Mouse (Mus musculus): ENCODE results near the gene Numbl. TPM values are rescaled to one million over a fixed set of nuclear protein-coding genes. Genes with fewer than 3 reads are reported as not detected.

Numbl gene
- not detected for polyA plus RNA-seq (2014; fragmentation: Illumina TruSeq; extraction: RNeasy Lipid Tissue Mini Kit (QIAGEN cat#74804); ENCODE audit: low read depth, low replicate concordance)

GRCm38 (mm10) chr7:27258205-27258899 lies at the start of gene Numbl:
Gene Numbl, plus strand, starts transcription at chr7:27258433.

GRCm38 (mm10) chr7:27228281-27228821 lies 29.9 kb upstream of the Numbl start, which contains the start of gene Itpkc:
Gene Itpkc, minus strand, starts transcription at chr7:27228661.

GRCm38 (mm10) chr7:27232781-27233281 lies 25.4 kb upstream of the Numbl start, which contains the start of gene Coq8b:
Gene Coq8b, plus strand, starts transcription at chr7:27233023.

Other genes with a start within 250 kb of the Numbl start
- gene Cyp2a12, start 229.4 kb upstream of the Numbl start, polyA plus RNA-seq (2014; fragmentation: Illumina TruSeq; extraction: RNeasy Lipid Tissue Mini Kit (QIAGEN cat#74804); ENCODE audit: low read depth, low replicate concordance), result 1,013 TPM
- 346 TPM for gene Cyp2f2, start 138.5 kb upstream of the Numbl start, polyA plus RNA-seq (2014; fragmentation: Illumina TruSeq; extraction: RNeasy Lipid Tissue Mini Kit (QIAGEN cat#74804); ENCODE audit: low read depth, low replicate concordance)
- not detected for gene Cyp2t4, start 104.7 kb upstream of the Numbl start, polyA plus RNA-seq (2014; fragmentation: Illumina TruSeq; extraction: RNeasy Lipid Tissue Mini Kit (QIAGEN cat#74804); ENCODE audit: low read depth, low replicate concordance)
- 5.2 TPM for gene Egln2, start 91.6 kb upstream of the Numbl start, polyA plus RNA-seq (2014; fragmentation: Illumina TruSeq; extraction: RNeasy Lipid Tissue Mini Kit (QIAGEN cat#74804); ENCODE audit: low read depth, low replicate concordance)
- 2.2 TPM for gene Rab4b, start 79.5 kb upstream of the Numbl start, polyA plus RNA-seq (2014; fragmentation: Illumina TruSeq; extraction: RNeasy Lipid Tissue Mini Kit (QIAGEN cat#74804); ENCODE audit: low read depth, low replicate concordance)
- gene Gm21983, start 77.3 kb upstream of the Numbl start, polyA plus RNA-seq (2014; fragmentation: Illumina TruSeq; extraction: RNeasy Lipid Tissue Mini Kit (QIAGEN cat#74804); ENCODE audit: low read depth, low replicate concordance), result not detected
- not detected for gene Mia, start 77.3 kb upstream of the Numbl start, polyA plus RNA-seq (2014; fragmentation: Illumina TruSeq; extraction: RNeasy Lipid Tissue Mini Kit (QIAGEN cat#74804); ENCODE audit: low read depth, low replicate concordance)
- 6.4 TPM for gene BC024978, start 62.7 kb upstream of the Numbl start, polyA plus RNA-seq (2014; fragmentation: Illumina TruSeq; extraction: RNeasy Lipid Tissue Mini Kit (QIAGEN cat#74804); ENCODE audit: low read depth, low replicate concordance)
- gene Snrpa, start 62.2 kb upstream of the Numbl start, polyA plus RNA-seq (2014; fragmentation: Illumina TruSeq; extraction: RNeasy Lipid Tissue Mini Kit (QIAGEN cat#74804); ENCODE audit: low read depth, low replicate concordance), result 5.7 TPM
- gene Itpkc, start 29.8 kb upstream of the Numbl start, polyA plus RNA-seq (2014; fragmentation: Illumina TruSeq; extraction: RNeasy Lipid Tissue Mini Kit (QIAGEN cat#74804); ENCODE audit: low read depth, low replicate concordance), result 0.87 TPM
- 2.7 TPM for gene Coq8b, start 25.4 kb upstream of the Numbl start, polyA plus RNA-seq (2014; fragmentation: Illumina TruSeq; extraction: RNeasy Lipid Tissue Mini Kit (QIAGEN cat#74804); ENCODE audit: low read depth, low replicate concordance)
- gene Ltbp4, start 79.3 kb downstream of the Numbl start, polyA plus RNA-seq (2014; fragmentation: Illumina TruSeq; extraction: RNeasy Lipid Tissue Mini Kit (QIAGEN cat#74804); ENCODE audit: low read depth, low replicate concordance), result 0.74 TPM
- gene Shkbp1, start 97.6 kb downstream of the Numbl start, polyA plus RNA-seq (2014; fragmentation: Illumina TruSeq; extraction: RNeasy Lipid Tissue Mini Kit (QIAGEN cat#74804); ENCODE audit: low read depth, low replicate concordance), result 0.66 TPM
- not detected for gene Gm20479, start 99.0 kb downstream of the Numbl start, polyA plus RNA-seq (2014; fragmentation: Illumina TruSeq; extraction: RNeasy Lipid Tissue Mini Kit (QIAGEN cat#74804); ENCODE audit: low read depth, low replicate concordance)
- gene Sptbn4, start 189.3 kb downstream of the Numbl start, polyA plus RNA-seq (2014; fragmentation: Illumina TruSeq; extraction: RNeasy Lipid Tissue Mini Kit (QIAGEN cat#74804); ENCODE audit: low read depth, low replicate concordance), result not detected
- gene Blvrb, start 189.5 kb downstream of the Numbl start, polyA plus RNA-seq (2014; fragmentation: Illumina TruSeq; extraction: RNeasy Lipid Tissue Mini Kit (QIAGEN cat#74804); ENCODE audit: low read depth, low replicate concordance), result 6.6 TPM
- 1.2 TPM for gene Sertad3, start 215.3 kb downstream of the Numbl start, polyA plus RNA-seq (2014; fragmentation: Illumina TruSeq; extraction: RNeasy Lipid Tissue Mini Kit (QIAGEN cat#74804); ENCODE audit: low read depth, low replicate concordance)
- gene Sertad1, start 228.5 kb downstream of the Numbl start, polyA plus RNA-seq (2014; fragmentation: Illumina TruSeq; extraction: RNeasy Lipid Tissue Mini Kit (QIAGEN cat#74804); ENCODE audit: low read depth, low replicate concordance), result 0.56 TPM
- not detected for gene Prx, start 240.9 kb downstream of the Numbl start, polyA plus RNA-seq (2014; fragmentation: Illumina TruSeq; extraction: RNeasy Lipid Tissue Mini Kit (QIAGEN cat#74804); ENCODE audit: low read depth, low replicate concordance)

All from liver, adult 10 weeks (tissue).